Mouse (Mus musculus) retina, postnatal 1 day (tissue): ENCODE data around the gene Thpo.

ENCODE experiments used
- DNase-seq: peaks from one replicate; pipeline ENCODE4 v3.0.0-alpha.2; 2012

Gene Thpo

GRCm38 (mm10) chr16:20733731-20734730 lies at the start of gene Thpo:
TSS of gene Thpo (minus strand) at chr16:20734511.
- DNase-seq: peak; percentile 37

- DNase-seq: no peak
These were observed 49.6 kb upstream of the Thpo start for GRCm38 (mm10) chr16:20783891-20784290.

GRCm38 (mm10) chr16:20781101-20781630 lies 46.9 kb upstream of the Thpo start:
- DNase-seq: no peak

GRCm38 (mm10) chr16:20779846-20780245 lies 45.5 kb upstream of the Thpo start:
- no peak for DNase-seq

GRCm38 (mm10) chr16:20775021-20775420 lies 40.7 kb upstream of the Thpo start:
- no peak for DNase-seq

- peak; percentile 72 for DNase-seq
These were observed 30.9 kb upstream of the Thpo start for GRCm38 (mm10) chr16:20765244-20765643.

- peak; percentile 69 for DNase-seq
These were observed 27.4 kb upstream of the Thpo start for GRCm38 (mm10) chr16:20761681-20762080.

- no peak for DNase-seq
These were observed 23.1 kb upstream of the Thpo start for GRCm38 (mm10) chr16:20757385-20757784.

GRCm38 (mm10) chr16:20756052-20756451 lies 21.7 kb upstream of the Thpo start:
- DNase-seq: no peak

- no peak for DNase-seq
These were observed 16.2 kb upstream of the Thpo start for GRCm38 (mm10) chr16:20750518-20750917.

- DNase-seq: no peak
These were observed 12.3 kb upstream of the Thpo start for GRCm38 (mm10) chr16:20746641-20747040.

- no peak for DNase-seq
These were observed 5.5 kb upstream of the Thpo start for GRCm38 (mm10) chr16:20739845-20740244.

- no peak for DNase-seq
These were observed 2.5 kb upstream of the Thpo start for GRCm38 (mm10) chr16:20736823-20737222.

- DNase-seq: no peak
These were observed 1.9 kb upstream of the Thpo start for GRCm38 (mm10) chr16:20736168-20736567.

GRCm38 (mm10) chr16:20735651-20736050 lies 1.3 kb upstream of the Thpo start:
- no peak for DNase-seq

- DNase-seq: peak; percentile 81
These were observed 1.2 kb downstream of the Thpo start, which contains the start of gene Chrd for GRCm38 (mm10) chr16:20732925-20733730. TSS of gene Chrd (plus strand) at chr16:20733127.

GRCm38 (mm10) chr16:20732251-20732924 lies 1.9 kb downstream of the Thpo start:
- DNase-seq: no peak

- peak; percentile 35 for DNase-seq
These were observed 2.6 kb downstream of the Thpo start for GRCm38 (mm10) chr16:20731688-20732087.

GRCm38 (mm10) chr16:20730293-20730711 lies 4.0 kb downstream of the Thpo start:
- DNase-seq: no peak

GRCm38 (mm10) chr16:20726384-20726783 lies 7.9 kb downstream of the Thpo start:
- DNase-seq: no peak

GRCm38 (mm10) chr16:20725750-20726149 lies 8.6 kb downstream of the Thpo start:
- no peak for DNase-seq

GRCm38 (mm10) chr16:20725321-20725720 lies 9.0 kb downstream of the Thpo start:
- no peak for DNase-seq

GRCm38 (mm10) chr16:20724338-20724748 lies 10.0 kb downstream of the Thpo start:
- peak; percentile 72 for DNase-seq
